Mouse (Mus musculus): ENCODE data around the gene Mat2a. TPM values are rescaled to one million over a fixed set of nuclear protein-coding genes. Genes with fewer than 3 reads are reported as not detected.

The Mat2a gene
- polyA plus RNA-seq, 1 experiment from 2014 or later = 463 TPM

DNA sequence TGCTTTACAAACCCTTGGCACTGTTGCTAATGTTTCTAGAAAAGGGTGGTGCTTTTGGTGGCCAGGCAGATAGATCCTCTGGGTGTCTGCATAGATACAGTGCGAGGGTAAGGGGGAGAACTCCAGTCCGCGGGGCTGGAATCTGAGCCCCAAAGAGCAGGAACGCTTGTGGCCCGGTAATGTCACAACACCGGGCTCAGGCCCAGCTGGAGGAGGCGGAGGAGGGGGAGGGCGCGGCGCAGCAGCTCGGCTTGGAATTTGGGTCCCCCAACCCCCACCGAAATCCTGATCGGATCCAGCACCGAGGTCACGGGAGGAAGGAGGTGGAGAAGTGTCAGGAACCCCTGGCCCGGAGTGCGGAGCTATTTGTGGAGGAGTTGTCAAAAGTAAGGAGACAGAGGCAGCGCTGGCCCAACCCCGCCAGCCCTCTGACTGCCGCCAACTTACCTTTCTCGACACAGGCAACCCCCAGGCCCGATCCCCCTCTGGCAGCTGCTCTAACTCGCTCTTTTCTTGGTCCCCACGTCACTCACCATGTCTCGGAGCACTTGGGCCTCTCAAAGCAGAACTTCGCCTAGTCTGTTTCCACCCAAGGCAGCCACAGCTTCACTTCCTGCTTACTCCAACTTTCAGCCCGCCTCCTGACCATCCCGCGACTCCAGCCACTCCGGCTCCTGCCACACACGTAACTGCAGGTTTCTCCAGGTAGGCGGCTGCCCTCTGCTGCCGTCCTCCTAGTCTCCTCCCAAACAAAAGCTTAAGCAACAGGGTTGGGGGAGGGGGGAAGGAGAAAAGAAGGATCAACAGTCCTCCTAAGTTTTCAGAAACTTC, 49.2 kb downstream of the Mat2a start, which contains the start of gene Vamp8:
Gene Vamp8 (minus strand): TSS at position 763 of the 831 bp plus-strand sequence.
- H3K9me3 ChIP-seq (ENCODE audit: control insufficient read depth, low read length) = no peaks in the 10 kb centered on the region
- ATAC-seq (ENCODE audit: low FRiP score, low TSS enrichment) = peak; percentile 71

DNA sequence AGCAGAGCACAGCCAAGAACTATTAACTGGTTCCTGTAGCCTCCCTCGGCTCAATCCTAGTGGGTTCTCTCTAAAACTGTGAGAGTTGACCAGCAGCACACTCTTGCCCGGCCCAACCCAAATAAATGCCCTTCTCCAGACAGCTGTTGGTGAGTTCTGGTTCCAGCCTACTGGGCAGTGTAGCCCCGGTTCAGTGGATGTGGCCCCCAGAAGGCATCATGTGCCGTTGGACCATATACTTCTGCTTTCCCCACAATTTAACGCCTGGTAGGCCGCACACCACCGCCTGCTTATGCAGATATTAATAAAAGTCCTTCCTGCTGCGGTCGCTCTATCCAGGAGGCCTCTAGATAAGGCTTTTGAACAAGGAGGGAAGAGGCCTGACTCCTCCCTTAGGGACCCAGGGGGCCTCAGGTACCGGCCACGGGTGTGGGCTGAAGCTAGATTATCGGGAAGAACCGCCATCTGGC, 49.9 kb downstream of the Mat2a start:
- H3K4me3 ChIP-seq (ENCODE audit: low read length) = peak overlapping the region; percentile 54
- no peaks in the 10 kb centered on the region for H3K27me3 ChIP-seq (ENCODE audit: control insufficient read depth, insufficient read depth, low read length)
- H3K4me2 ChIP-seq (replicated peaks; ENCODE audit: low read depth, low read length) = peak overlapping the region; percentile 55
- 17% methylated on average over 13 of the region's 13 CpGs for WGBS
- peaks cover 25% of the 10 kb centered on the region for H3K4me1 ChIP-seq (ENCODE audit: control insufficient read depth, insufficient read depth, low read length)
- H3K9ac ChIP-seq (ENCODE audit: low read depth, low read length) = peak overlapping the region; percentile 73
- H3K27ac ChIP-seq (ENCODE audit: low read depth, low read length) = peak overlapping the region; percentile 97
- H3K9me3 ChIP-seq (ENCODE audit: control insufficient read depth, low read length) = no peaks in the 10 kb centered on the region
- peaks cover 10% of the 10 kb centered on the region for H3K36me3 ChIP-seq (ENCODE audit: control insufficient read depth, insufficient read depth, low read length)
- peak; percentile 32 for ATAC-seq (ENCODE audit: low FRiP score, low TSS enrichment)

More for the DNA sequence above, 49.2 kb downstream of the Mat2a start, which contains the start of gene Vamp8:
- peak within 1 kb of the TSS; percentile 97 for H3K27ac ChIP-seq (ENCODE audit: low read depth, low read length)
- H3K27me3 ChIP-seq (ENCODE audit: control insufficient read depth, insufficient read depth, low read length) = no peaks in the 10 kb centered on the region
- peak within 1 kb of the TSS; percentile 55 for H3K4me2 ChIP-seq (replicated peaks; ENCODE audit: low read depth, low read length)
- H3K36me3 ChIP-seq (ENCODE audit: control insufficient read depth, insufficient read depth, low read length) = peaks cover 8% of the 10 kb centered on the region
- peaks cover 25% of the 10 kb centered on the region for H3K4me1 ChIP-seq (ENCODE audit: control insufficient read depth, insufficient read depth, low read length)
- 1% methylated on average over 32 of the region's 33 CpGs for WGBS
- H3K9ac ChIP-seq (ENCODE audit: low read depth, low read length) = peak within 1 kb of the TSS; percentile 73
- peak within 1 kb of the TSS; percentile 54 for H3K4me3 ChIP-seq (ENCODE audit: low read length)

DNA sequence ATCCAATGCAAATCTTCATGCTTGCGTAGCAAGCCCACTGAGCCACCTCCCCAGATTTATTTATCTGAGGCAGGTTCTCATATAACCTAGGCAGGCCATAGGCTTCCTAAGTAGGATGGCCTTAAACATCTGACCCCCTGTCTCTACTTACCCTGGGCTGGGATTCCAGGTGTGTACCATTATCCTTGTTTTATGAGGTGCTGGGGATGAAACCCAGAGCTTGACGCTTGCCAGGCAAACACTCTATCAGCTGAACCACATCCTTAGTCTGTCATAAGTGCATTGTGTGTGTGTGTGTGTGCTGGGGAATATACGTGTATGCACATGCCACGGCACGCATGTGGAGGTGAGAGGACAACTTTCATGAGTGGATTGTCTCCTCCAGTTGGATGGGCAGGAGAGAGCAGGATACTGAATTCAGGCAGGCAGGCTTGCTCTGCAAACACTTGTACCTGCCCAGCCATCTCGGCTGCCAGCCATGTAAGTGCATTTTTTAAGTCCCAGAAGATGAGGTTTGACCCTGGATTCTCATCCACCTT, 50.5 kb downstream of the Mat2a start:
- H3K4me2 ChIP-seq (replicated peaks; ENCODE audit: low read depth, low read length) = peak overlapping the region; percentile 55
- no peak overlapping the region for H3K27ac ChIP-seq (ENCODE audit: low read depth, low read length)
- WGBS = 83% methylated on average over 6 of the region's 6 CpGs
- no peaks in the 10 kb centered on the region for H3K27me3 ChIP-seq (ENCODE audit: control insufficient read depth, insufficient read depth, low read length)
- H3K9ac ChIP-seq (ENCODE audit: low read depth, low read length) = peak overlapping the region; percentile 73; the same call in 1 of the 2 replicates
- no peak for ATAC-seq (ENCODE audit: low FRiP score, low TSS enrichment)
- no peaks in the 10 kb centered on the region for H3K9me3 ChIP-seq (ENCODE audit: control insufficient read depth, low read length)
- H3K4me1 ChIP-seq (ENCODE audit: control insufficient read depth, insufficient read depth, low read length) = peaks cover 25% of the 10 kb centered on the region
- peaks cover 10% of the 10 kb centered on the region for H3K36me3 ChIP-seq (ENCODE audit: control insufficient read depth, insufficient read depth, low read length)
- no peak overlapping the region; the same call in 1 of the 2 replicates for H3K4me3 ChIP-seq (ENCODE audit: low read length)

GRCm38 (mm10) chr6:72388266-72388665, 51.1 kb downstream of the Mat2a start:
- no peak overlapping the region for H3K9ac ChIP-seq (ENCODE audit: low read depth, low read length)
- no peak overlapping the region for H3K4me2 ChIP-seq (replicated peaks; ENCODE audit: low read depth, low read length)
- H3K27ac ChIP-seq (ENCODE audit: low read depth, low read length) = no peak overlapping the region
- no peak overlapping the region for H3K4me3 ChIP-seq (ENCODE audit: low read length)
- 61% methylated on average over 10 of the region's 10 CpGs for WGBS
- no peaks in the 10 kb centered on the region for H3K9me3 ChIP-seq (ENCODE audit: control insufficient read depth, low read length)
- no peak for ATAC-seq (ENCODE audit: low FRiP score, low TSS enrichment)
- H3K27me3 ChIP-seq (ENCODE audit: control insufficient read depth, insufficient read depth, low read length) = no peaks in the 10 kb centered on the region
- peaks cover 10% of the 10 kb centered on the region for H3K36me3 ChIP-seq (ENCODE audit: control insufficient read depth, insufficient read depth, low read length)
- peaks cover 25% of the 10 kb centered on the region for H3K4me1 ChIP-seq (ENCODE audit: control insufficient read depth, insufficient read depth, low read length)

- no peak overlapping the region for H3K27ac ChIP-seq (ENCODE audit: low read depth, low read length)
- ATAC-seq (ENCODE audit: low FRiP score, low TSS enrichment) = no peak
- peaks cover 10% of the 10 kb centered on the region for H3K36me3 ChIP-seq (ENCODE audit: control insufficient read depth, insufficient read depth, low read length)
- no peaks in the 10 kb centered on the region for H3K9me3 ChIP-seq (ENCODE audit: control insufficient read depth, low read length)
- no peaks in the 10 kb centered on the region for H3K27me3 ChIP-seq (ENCODE audit: control insufficient read depth, insufficient read depth, low read length)
- no peak overlapping the region for H3K9ac ChIP-seq (ENCODE audit: low read depth, low read length)
- H3K4me1 ChIP-seq (ENCODE audit: control insufficient read depth, insufficient read depth, low read length) = peaks cover 25% of the 10 kb centered on the region
- WGBS = 59% methylated on average over 3 of the region's 3 CpGs
- no peak overlapping the region for H3K4me2 ChIP-seq (replicated peaks; ENCODE audit: low read depth, low read length)
- H3K4me3 ChIP-seq (ENCODE audit: low read length) = no peak overlapping the region
Observed at GRCm38 (mm10) chr6:72387816-72388215, 51.5 kb downstream of the Mat2a start.

DNA sequence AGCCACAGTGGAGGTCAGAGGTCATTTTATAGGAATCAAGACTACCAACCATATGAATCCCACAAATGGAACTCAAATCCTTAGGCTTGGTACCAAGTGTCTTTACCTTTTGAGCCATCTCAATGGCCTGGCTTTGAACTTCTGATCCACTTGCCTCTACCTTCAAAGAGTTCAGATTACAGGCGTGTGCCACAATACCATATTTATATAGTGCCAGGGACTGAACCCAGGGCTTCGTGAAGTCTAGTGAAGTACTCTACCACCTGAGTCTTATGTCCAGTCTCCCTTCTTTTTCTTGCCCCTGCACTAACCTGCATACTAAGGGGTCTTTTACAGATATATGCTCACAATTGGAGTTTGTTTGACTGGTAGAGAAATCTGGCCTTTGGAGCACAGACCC, 52.8 kb downstream of the Mat2a start:
- peaks cover 10% of the 10 kb centered on the region for H3K36me3 ChIP-seq (ENCODE audit: control insufficient read depth, insufficient read depth, low read length)
- WGBS = 90% methylated on average over 2 of the region's 2 CpGs
- H3K4me1 ChIP-seq (ENCODE audit: control insufficient read depth, insufficient read depth, low read length) = peaks cover 25% of the 10 kb centered on the region
- no peak overlapping the region for H3K4me3 ChIP-seq (ENCODE audit: low read length)
- H3K9me3 ChIP-seq (ENCODE audit: control insufficient read depth, low read length) = no peaks in the 10 kb centered on the region
- H3K9ac ChIP-seq (ENCODE audit: low read depth, low read length) = no peak overlapping the region
- ATAC-seq (ENCODE audit: low FRiP score, low TSS enrichment) = no peak
- no peak overlapping the region for H3K27ac ChIP-seq (ENCODE audit: low read depth, low read length)
- H3K4me2 ChIP-seq (replicated peaks; ENCODE audit: low read depth, low read length) = no peak overlapping the region
- H3K27me3 ChIP-seq (ENCODE audit: control insufficient read depth, insufficient read depth, low read length) = no peaks in the 10 kb centered on the region

GRCm38 (mm10) chr6:72385258-72385657, 54.1 kb downstream of the Mat2a start:
- Histone ChIP-seq H3K36me3 (ENCODE audit: control insufficient read depth, insufficient read depth, low read length) (peaks cover 10% of the 10 kb centered on the region), H3K9ac (ENCODE audit: low read depth, low read length) (no peak overlapping the region), H3K9me3 (ENCODE audit: control insufficient read depth, low read length) (no peaks in the 10 kb centered on the region), H3K4me1 (ENCODE audit: control insufficient read depth, insufficient read depth, low read length) (peaks cover 16% of the 10 kb centered on the region), H3K4me2 (replicated peaks; ENCODE audit: low read depth, low read length) (no peak overlapping the region), H3K27ac (ENCODE audit: low read depth, low read length) (no peak overlapping the region), H3K4me3 (ENCODE audit: low read length) (no peak overlapping the region), H3K27me3 (ENCODE audit: control insufficient read depth, insufficient read depth, low read length) (0 out of 2 replicates have a peak, but pooled peaks cover under 1% of the 10 kb centered on the region)
- ATAC-seq (ENCODE audit: low FRiP score, low TSS enrichment) = no peak
- WGBS = 87% methylated on average over 4 of the region's 4 CpGs

- 91% methylated on average over 7 of the region's 7 CpGs for WGBS
- ATAC-seq (ENCODE audit: low FRiP score, low TSS enrichment) = no peak
- H3K9ac ChIP-seq (ENCODE audit: low read depth, low read length) = no peak overlapping the region
Observed at GRCm38 (mm10) chr6:72383952-72384351, 55.4 kb downstream of the Mat2a start.

More at GRCm38 (mm10) chr6:72383952-72384351, 55.4 kb downstream of the Mat2a start:
- Histone ChIP-seq H3K4me3 (ENCODE audit: low read length) (no peak overlapping the region), H3K27ac (ENCODE audit: low read depth, low read length) (no peak overlapping the region), H3K36me3 (ENCODE audit: control insufficient read depth, insufficient read depth, low read length) (peaks cover 10% of the 10 kb centered on the region), H3K9me3 (ENCODE audit: control insufficient read depth, low read length) (no peaks in the 10 kb centered on the region), H3K27me3 (ENCODE audit: control insufficient read depth, insufficient read depth, low read length) (peaks cover 11% of the 10 kb centered on the region; the same call in 1 of the 2 replicates), H3K4me1 (ENCODE audit: control insufficient read depth, insufficient read depth, low read length) (peaks cover 11% of the 10 kb centered on the region), H3K4me2 (replicated peaks; ENCODE audit: low read depth, low read length) (no peak overlapping the region)

Data from kidney, embryonic 14.5 days (tissue).